Mouse (Mus musculus): ENCODE measurements at regions not wholly inside any gene's neighbourhood (a gene's known extent, or its start where the extent isn't known, plus 50 kb on each side); places are given as distances from the start of the nearest gene placed in this dataset.

DNA sequence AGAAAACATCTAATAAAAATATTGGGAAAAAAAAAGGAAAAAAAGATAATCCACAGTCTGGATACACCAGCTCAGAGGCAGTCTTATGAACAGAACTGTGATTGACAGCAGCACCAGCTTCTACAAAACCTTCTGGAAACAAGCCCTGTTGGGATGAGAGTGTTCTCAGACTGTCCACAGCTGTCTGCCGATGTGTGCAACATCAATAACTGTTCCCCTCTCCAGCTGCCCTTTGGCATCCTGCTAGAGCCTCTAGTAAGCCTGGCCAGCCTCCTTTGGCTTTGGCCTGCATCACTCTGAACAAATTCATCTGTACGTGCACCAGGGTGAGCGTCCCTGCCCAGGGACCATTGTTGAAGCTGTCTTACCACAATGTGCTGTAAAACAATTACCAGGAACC, 137.0 kb upstream of the Irs2 start:
- Histone ChIP-seq H3K4me3 (replicated peaks) (no peak overlapping the region), H3K4me1 (replicated peaks) (no peaks in the 10 kb centered on the region), H3K4me2 (replicated peaks) (no peak overlapping the region), H3K27ac (no peak overlapping the region), H3K9me3 (no peaks in the 10 kb centered on the region), H3K27me3 (no peaks in the 10 kb centered on the region), H3K36me3 (no peaks in the 10 kb centered on the region), H3K9ac (replicated peaks) (no peak overlapping the region)
- whole genome bisulfite sequencing = 83% methylated on average over 3 of the region's 3 CpGs
- no peak for ATAC-seq

DNA sequence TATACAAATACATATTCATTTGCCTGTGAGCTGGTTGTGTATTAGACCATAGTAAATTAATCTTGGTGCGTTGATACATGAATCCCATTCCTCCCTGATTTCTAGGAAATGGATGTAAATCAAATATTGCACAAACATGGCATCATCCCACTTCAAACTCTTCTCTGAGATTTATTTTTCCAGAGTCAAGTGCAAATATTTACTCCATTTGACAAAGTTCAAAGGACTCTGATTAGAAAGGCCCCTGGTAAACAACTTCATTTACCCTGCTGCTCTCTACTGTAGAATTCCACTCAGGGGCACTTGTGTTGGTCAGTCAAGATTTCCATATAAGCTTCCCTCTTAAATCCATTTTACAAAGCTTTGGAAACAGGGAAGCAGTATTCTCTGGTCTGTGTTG, 132.3 kb upstream of the Irs2 start:
- no peak overlapping the region for H3K4me2 ChIP-seq (replicated peaks)
- H3K27ac ChIP-seq = no peak overlapping the region
- H3K4me3 ChIP-seq (replicated peaks) = no peak overlapping the region
- ATAC-seq = no peak
- H3K9ac ChIP-seq (replicated peaks) = no peak overlapping the region
- no peaks in the 10 kb centered on the region for H3K36me3 ChIP-seq
- H3K4me1 ChIP-seq (replicated peaks) = no peaks in the 10 kb centered on the region
- no peaks in the 10 kb centered on the region for H3K9me3 ChIP-seq
- WGBS = 87% methylated on average over 1 of the region's 1 CpGs
- no peaks in the 10 kb centered on the region for H3K27me3 ChIP-seq

DNA sequence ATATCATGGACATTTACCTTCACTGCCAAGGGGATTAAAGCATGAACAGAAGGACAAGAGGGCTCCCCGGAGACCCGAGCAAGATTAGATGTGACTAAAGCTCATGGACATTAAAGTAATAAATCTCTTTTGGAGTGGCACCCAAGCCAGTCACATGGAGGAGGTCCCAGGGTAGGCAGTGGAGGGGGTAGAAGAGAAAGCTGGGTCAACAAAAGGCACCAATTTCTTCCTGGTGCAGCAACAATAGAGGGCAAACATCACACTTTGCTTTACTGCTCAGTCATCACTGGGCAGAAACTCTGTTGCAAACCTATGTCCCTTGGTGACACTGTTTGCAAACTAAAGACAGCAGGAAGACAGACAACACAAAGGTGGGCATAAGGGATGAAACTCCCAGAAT, 131.0 kb upstream of the Irs2 start:
- WGBS = 67% methylated on average over 2 of the region's 2 CpGs
- H3K4me3 ChIP-seq (replicated peaks) = no peak overlapping the region
- H3K4me1 ChIP-seq (replicated peaks) = no peaks in the 10 kb centered on the region
- no peak overlapping the region for H3K27ac ChIP-seq
- no peaks in the 10 kb centered on the region for H3K9me3 ChIP-seq
- no peak overlapping the region for H3K4me2 ChIP-seq (replicated peaks)
- H3K36me3 ChIP-seq = no peaks in the 10 kb centered on the region
- no peak for ATAC-seq
- H3K9ac ChIP-seq (replicated peaks) = no peak overlapping the region
- no peaks in the 10 kb centered on the region for H3K27me3 ChIP-seq

DNA sequence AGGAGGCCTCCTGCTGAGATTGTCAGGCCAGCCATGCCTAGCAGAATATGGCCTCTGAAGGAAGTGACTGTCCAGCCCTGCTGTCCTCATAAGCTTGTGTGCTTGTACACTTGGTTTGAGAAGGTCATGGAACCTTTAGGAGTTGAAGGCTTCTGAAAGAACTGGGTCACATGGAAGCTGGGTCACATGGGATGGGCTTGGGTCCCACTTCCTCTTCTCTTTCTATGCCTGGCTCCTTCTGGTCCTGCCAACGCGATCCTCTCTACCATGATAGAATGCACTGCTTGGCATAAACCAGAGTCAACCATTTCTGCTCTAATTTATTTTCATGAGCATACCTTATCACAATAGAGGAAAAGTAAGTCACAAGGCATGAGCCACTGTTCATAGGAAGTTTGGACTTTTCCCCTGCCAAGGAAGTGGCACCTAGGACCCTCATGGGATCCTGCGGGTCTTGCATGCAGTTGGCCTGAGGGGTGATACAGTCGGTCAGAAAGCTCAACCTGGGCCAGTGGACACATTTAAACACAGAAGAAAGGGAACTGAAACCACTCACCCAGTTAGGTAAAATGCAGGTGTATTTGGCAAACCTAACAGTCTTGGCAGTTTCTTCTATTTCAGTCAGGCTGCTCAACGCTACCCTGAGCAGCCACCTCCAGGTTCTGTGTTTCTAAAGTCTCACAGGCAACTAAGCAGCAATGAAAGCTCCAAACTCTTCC, 130.2 kb upstream of the Irs2 start:
- H3K4me3 ChIP-seq (replicated peaks) = no peak overlapping the region
- no peak for ATAC-seq
- no peak overlapping the region for H3K27ac ChIP-seq
- no peaks in the 10 kb centered on the region for H3K4me1 ChIP-seq (replicated peaks)
- H3K4me2 ChIP-seq (replicated peaks) = no peak overlapping the region
- H3K9ac ChIP-seq (replicated peaks) = no peak overlapping the region
- no peaks in the 10 kb centered on the region for H3K27me3 ChIP-seq
- no peaks in the 10 kb centered on the region for H3K9me3 ChIP-seq
- 92% methylated on average over 5 of the region's 5 CpGs for WGBS
- H3K36me3 ChIP-seq = no peaks in the 10 kb centered on the region

DNA sequence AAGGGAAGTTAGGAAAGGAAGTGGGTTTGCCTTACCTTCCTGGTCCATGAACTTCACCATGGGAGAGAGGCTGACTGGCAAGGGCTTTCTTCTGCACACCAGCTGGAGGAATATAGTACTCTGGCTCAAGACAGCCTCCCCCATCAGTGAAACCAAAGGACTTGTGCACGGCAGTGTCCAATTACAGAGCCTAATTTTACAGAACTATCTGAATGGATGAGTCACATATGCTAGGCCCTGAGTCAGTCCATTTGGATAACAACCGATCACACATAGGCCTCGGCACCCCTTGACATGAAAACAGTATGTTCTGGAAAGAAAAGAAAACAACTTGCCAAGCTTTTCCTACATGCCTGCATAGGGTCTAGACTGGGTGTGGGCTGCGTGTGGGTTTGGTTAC, 128.3 kb upstream of the Irs2 start:
- no peaks in the 10 kb centered on the region for H3K27me3 ChIP-seq
- ATAC-seq = no peak
- H3K4me2 ChIP-seq (replicated peaks) = no peak overlapping the region
- WGBS = 96% methylated on average over 4 of the region's 4 CpGs
- no peaks in the 10 kb centered on the region for H3K36me3 ChIP-seq
- H3K4me1 ChIP-seq (replicated peaks) = no peaks in the 10 kb centered on the region
- H3K4me3 ChIP-seq (replicated peaks) = no peak overlapping the region
- H3K9me3 ChIP-seq = no peaks in the 10 kb centered on the region
- no peak overlapping the region for H3K27ac ChIP-seq
- H3K9ac ChIP-seq (replicated peaks) = no peak overlapping the region

DNA sequence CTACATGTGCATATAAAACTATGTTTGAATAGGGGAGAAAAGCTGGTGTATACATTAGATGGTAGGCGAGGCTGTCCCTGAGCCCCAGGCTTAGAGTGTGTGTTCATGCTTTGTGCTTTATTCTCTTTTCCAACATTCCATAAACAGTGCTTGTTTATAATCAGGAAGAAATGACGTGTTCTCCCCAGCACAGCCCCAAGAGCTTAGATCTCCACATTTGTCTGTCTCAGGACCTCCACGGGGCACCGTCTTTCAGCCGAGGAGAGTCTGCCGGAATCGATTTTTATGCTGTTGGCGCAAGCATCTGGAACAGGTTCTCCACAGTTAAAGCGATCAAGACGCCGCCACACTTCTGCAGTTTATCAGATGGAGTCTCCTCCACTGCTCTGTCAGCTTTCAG, 126.9 kb upstream of the Irs2 start:
- no peak overlapping the region for H3K4me2 ChIP-seq (replicated peaks)
- H3K4me3 ChIP-seq (replicated peaks) = no peak overlapping the region
- no peak overlapping the region for H3K9ac ChIP-seq (replicated peaks)
- no peaks in the 10 kb centered on the region for H3K36me3 ChIP-seq
- H3K27me3 ChIP-seq = no peaks in the 10 kb centered on the region
- ATAC-seq = no peak
- H3K4me1 ChIP-seq (replicated peaks) = no peaks in the 10 kb centered on the region
- WGBS = 93% methylated on average over 11 of the region's 11 CpGs
- no peak overlapping the region for H3K27ac ChIP-seq
- no peaks in the 10 kb centered on the region for H3K9me3 ChIP-seq

DNA sequence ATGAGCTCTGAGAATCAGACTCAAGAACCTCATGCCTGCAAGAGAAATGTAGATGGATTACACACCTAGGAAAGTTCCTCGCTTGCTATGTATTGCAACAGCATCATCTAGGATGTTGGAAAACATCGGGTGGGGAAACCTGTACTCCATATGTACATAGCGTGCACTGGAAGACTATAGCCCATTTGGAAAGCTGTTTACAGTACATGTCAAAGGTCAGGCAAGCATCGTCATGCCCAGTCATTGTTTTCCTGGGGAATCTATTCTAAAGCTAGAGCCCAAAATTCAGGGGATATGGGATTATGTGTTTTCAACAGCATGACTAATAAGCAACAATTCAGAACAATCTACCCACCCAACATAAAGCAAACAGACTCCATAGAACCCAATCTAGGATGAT, 126.3 kb upstream of the Irs2 start:
- no peak overlapping the region for H3K4me3 ChIP-seq (replicated peaks)
- H3K36me3 ChIP-seq = no peaks in the 10 kb centered on the region
- no peak overlapping the region for H3K4me2 ChIP-seq (replicated peaks)
- WGBS = 90% methylated on average over 4 of the region's 4 CpGs
- no peak overlapping the region for H3K9ac ChIP-seq (replicated peaks)
- H3K9me3 ChIP-seq = no peaks in the 10 kb centered on the region
- ATAC-seq = no peak
- no peaks in the 10 kb centered on the region for H3K4me1 ChIP-seq (replicated peaks)
- no peaks in the 10 kb centered on the region for H3K27me3 ChIP-seq
- H3K27ac ChIP-seq = no peak overlapping the region

DNA sequence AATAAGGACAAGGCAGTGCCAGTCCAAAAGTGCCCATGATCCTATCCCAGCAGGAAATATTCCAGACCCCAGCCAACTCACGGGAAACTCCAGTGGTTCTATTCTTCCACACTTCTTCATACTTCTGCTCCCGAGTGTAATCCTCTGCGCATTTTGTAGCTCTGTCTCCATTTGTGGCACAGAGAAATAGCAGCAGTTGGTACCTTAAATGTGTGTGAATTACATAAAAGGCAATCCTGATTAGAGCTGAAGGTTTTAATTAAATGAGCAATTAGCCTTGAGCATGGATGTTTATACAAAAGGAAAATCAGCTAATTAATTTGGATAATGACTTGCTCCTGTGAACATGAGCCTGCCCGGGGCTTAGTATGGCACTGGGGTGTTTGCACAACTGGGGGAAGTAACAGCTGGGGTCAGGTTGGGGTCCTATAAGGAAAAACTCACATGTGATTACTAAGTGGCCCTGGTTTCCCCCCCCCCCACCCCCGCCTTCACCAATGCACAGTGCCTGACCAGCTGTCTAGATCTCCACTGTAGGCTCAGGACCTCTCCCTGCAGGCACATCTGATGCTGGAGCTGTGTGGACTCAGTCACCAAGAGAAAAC, 110.9 kb upstream of the Irs2 start:
- WGBS = 70% methylated on average over 5 of the region's 5 CpGs
- Histone ChIP-seq H3K27me3 (no peaks in the 10 kb centered on the region), H3K27ac (no peak overlapping the region), H3K4me2 (replicated peaks) (no peak overlapping the region), H3K9ac (replicated peaks) (no peak overlapping the region), H3K36me3 (no peaks in the 10 kb centered on the region), H3K9me3 (no peaks in the 10 kb centered on the region), H3K4me1 (replicated peaks) (peaks cover 6% of the 10 kb centered on the region; the same call in 1 of the 2 replicates), H3K4me3 (replicated peaks) (no peak overlapping the region)
- ATAC-seq = peak; percentile 48

DNA sequence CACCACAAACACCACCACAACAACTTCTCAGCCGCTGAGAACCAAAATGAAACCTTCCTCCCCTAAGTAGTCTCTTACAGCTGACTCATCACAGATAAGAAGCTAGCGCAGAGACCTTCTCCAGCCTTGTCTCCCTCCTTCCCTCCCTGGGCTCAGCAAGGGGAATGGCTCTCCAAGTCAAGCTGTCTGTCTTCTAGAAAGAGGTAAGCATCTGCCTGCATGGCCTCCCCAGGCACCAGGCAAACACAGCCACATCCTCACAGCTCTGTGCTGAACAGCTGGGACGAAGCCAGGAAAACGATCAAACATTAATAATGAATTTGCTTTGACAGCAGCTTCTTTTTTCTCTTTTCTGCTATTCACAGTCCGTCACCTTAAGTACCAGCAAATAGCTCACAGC, 108.3 kb upstream of the Irs2 start:
- H3K4me1 ChIP-seq (replicated peaks) = peaks cover 6% of the 10 kb centered on the region; the same call in 1 of the 2 replicates
- no peak for ATAC-seq
- no peaks in the 10 kb centered on the region for H3K36me3 ChIP-seq
- 67% methylated on average over 5 of the region's 5 CpGs for WGBS
- H3K27ac ChIP-seq = no peak overlapping the region; the same call in 1 of the 2 replicates
- H3K4me2 ChIP-seq (replicated peaks) = no peak overlapping the region
- no peaks in the 10 kb centered on the region for H3K9me3 ChIP-seq
- no peak overlapping the region for H3K4me3 ChIP-seq (replicated peaks)
- no peak overlapping the region for H3K9ac ChIP-seq (replicated peaks)
- H3K27me3 ChIP-seq = no peaks in the 10 kb centered on the region

DNA sequence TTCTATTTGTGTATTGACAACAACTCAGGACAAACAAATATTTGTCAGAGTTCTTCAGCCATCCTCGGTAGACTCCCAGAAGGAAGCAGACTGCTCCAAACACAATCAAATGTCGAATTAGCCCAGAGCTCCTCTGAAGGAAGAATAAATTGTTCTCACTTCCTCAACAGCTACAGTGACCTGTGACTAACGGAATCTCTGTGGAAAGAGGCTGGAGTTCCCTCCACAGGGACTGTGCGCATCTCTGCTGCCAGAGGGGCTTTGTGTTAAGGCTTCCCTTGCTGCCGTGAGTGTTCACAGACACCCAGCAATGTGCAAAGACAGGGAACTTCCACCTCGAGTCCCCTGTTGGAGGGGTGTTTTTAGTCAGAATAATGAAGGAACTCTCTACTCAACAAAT, 107.0 kb upstream of the Irs2 start:
- 61% methylated on average over 6 of the region's 6 CpGs for WGBS
- H3K27ac ChIP-seq = no peak overlapping the region
- H3K4me2 ChIP-seq (replicated peaks) = no peak overlapping the region
- peaks cover 6% of the 10 kb centered on the region; the same call in 1 of the 2 replicates for H3K4me1 ChIP-seq (replicated peaks)
- H3K9ac ChIP-seq (replicated peaks) = no peak overlapping the region
- no peak overlapping the region for H3K4me3 ChIP-seq (replicated peaks)
- H3K27me3 ChIP-seq = no peaks in the 10 kb centered on the region
- no peak for ATAC-seq
- no peaks in the 10 kb centered on the region for H3K36me3 ChIP-seq
- H3K9me3 ChIP-seq = no peaks in the 10 kb centered on the region

DNA sequence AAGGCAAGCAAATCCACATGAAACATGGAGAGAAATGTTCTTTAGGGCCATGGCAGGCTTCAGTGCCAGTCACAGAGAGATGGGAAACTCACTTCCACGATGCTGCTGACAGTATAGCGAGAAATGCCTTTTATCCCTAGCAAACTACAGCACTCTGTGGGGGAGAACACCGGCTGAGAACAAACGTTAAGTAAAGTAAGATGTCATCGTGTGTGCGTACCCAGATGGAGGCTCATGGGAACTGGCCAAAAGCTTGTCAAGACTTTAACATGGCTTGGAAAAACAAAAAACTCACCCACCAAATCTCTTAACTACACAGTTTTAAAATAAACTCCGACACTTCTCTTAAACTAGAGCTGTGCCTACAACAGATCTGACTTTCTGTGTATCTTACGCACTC, 106.3 kb upstream of the Irs2 start:
- H3K27ac ChIP-seq = no peak overlapping the region
- no peak overlapping the region for H3K4me3 ChIP-seq (replicated peaks)
- H3K9ac ChIP-seq (replicated peaks) = no peak overlapping the region
- H3K27me3 ChIP-seq = no peaks in the 10 kb centered on the region
- no peak overlapping the region for H3K4me2 ChIP-seq (replicated peaks)
- no peaks in the 10 kb centered on the region for H3K36me3 ChIP-seq
- peaks cover 6% of the 10 kb centered on the region; the same call in 1 of the 2 replicates for H3K4me1 ChIP-seq (replicated peaks)
- H3K9me3 ChIP-seq = no peaks in the 10 kb centered on the region
- 65% methylated on average over 8 of the region's 8 CpGs for WGBS
- no peak for ATAC-seq

DNA sequence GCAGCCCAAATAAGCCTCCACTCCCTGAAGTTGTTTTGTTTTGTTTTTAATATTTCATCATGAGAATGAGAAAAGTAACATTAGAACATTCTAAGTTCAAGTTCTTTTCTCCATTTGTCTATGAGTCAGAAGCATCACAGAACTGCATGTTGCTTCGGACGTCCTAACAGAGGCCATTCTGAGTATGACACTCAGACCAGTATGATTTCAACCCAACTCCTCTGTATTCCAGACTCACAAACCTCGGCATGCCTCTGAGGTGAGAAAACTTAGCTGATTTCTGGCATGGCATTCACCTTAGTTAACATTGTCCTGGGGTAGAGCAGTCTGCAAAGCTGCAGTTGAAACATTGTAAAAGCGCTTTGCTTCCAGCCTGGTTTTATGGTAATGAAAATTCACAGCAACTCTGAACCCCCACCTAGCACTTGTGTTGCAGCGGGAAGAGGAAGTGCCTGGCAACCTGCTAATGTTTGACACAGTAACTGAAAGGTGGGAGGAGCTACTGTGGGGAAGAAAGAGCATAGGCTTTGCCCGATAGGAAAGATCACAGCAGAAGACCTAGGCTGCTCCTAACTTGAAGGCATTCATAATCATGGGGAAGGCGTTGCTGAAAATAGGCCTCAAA, 104.8 kb upstream of the Irs2 start:
- no peaks in the 10 kb centered on the region for H3K27me3 ChIP-seq

More for the DNA sequence above, 104.8 kb upstream of the Irs2 start:
- Histone ChIP-seq H3K4me3 (replicated peaks) (no peak overlapping the region), H3K9ac (replicated peaks) (no peak overlapping the region), H3K4me2 (replicated peaks) (no peak overlapping the region), H3K9me3 (no peaks in the 10 kb centered on the region), H3K27ac (no peak overlapping the region), H3K36me3 (no peaks in the 10 kb centered on the region), H3K4me1 (replicated peaks) (peaks cover 6% of the 10 kb centered on the region; the same call in 1 of the 2 replicates)
- 75% methylated on average over 7 of the region's 7 CpGs for WGBS
- ATAC-seq = no peak
